Mouse (Mus musculus): ENCODE results near the gene Cdca8.

DNA sequence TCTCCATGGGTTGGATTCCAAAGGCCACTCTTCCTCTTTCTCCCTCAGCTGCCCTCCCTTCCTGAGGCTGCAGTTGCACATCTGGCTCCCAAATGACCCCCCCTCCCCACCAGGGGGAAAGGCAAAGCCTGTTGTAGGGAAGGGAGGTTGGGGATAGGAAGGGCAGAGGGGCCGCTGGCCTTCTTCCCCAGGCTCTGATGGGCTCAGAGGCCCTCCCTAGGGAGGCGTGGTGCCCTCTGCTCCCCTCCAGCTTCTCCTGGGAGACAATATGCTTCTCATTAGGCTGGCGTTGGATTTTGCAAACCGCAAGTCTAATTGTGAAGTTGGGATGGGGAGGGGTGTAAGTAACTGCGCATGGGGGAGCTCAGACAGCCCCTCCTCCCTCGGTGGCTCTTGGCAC is 29.6 kb upstream of the Cdca8 start:
- TF ChIP-seq CTCF (conservative IDR thresholded peaks at IDR 0.05; ENCODE audit: low read length) (no peak), NANOG (IDR thresholded peaks at IDR 0.05; ENCODE audit: borderline replicate concordance, low read length) (no peak)

Data from E14TG2a.4 (cell line).